Mouse (Mus musculus): ENCODE results near the gene Hist1h3c. TPM values are rescaled to one million over a fixed set of nuclear protein-coding genes. Genes with fewer than 3 reads are reported as not detected.
A peak's percentile ranks its signal among the peaks of the same experiment; 100 is the strongest.

Hist1h3c gene
- total RNA-seq, 2 experiments from 2014 or later, result 86.2 to 86.5 TPM

GRCm38 (mm10) chr13:23757211-23757773 is 11.9 kb upstream of the Hist1h3c start:
- no peak for DNase-seq

- peak; percentile 51 for DNase-seq
These were observed 11.4 kb upstream of the Hist1h3c start, which contains the start of gene Hist1h4b for GRCm38 (mm10) chr13:23756790-23757189. Gene Hist1h4b (plus strand): TSS chr13:23757013.

GRCm38 (mm10) chr13:23755000-23755399 is 9.6 kb upstream of the Hist1h3c start:
- no peak for DNase-seq

GRCm38 (mm10) chr13:23753314-23754078 is 8.1 kb upstream of the Hist1h3c start:
- DNase-seq, result no peak

GRCm38 (mm10) chr13:23752742-23753172 is 7.4 kb upstream of the Hist1h3c start:
- no peak for DNase-seq

- DNase-seq, result peak; percentile 82
These were observed 6.8 kb upstream of the Hist1h3c start, which contains the start of gene Hist1h3b for GRCm38 (mm10) chr13:23752067-23752741. Gene Hist1h3b (plus strand): TSS chr13:23752267.

GRCm38 (mm10) chr13:23751478-23751956 is 6.1 kb upstream of the Hist1h3c start:
- DNase-seq, result no peak

- peak; percentile 39 for DNase-seq
These were observed 5.6 kb upstream of the Hist1h3c start, which contains the start of gene Hist1h2ab for GRCm38 (mm10) chr13:23750839-23751477. Gene Hist1h2ab (plus strand): TSS chr13:23751126.

GRCm38 (mm10) chr13:23749563-23750121 is 4.2 kb upstream of the Hist1h3c start:
- DNase-seq, result no peak

GRCm38 (mm10) chr13:23747892-23748288 is 2.5 kb upstream of the Hist1h3c start:
- no peak for DNase-seq

GRCm38 (mm10) chr13:23747081-23747891 is 1.9 kb upstream of the Hist1h3c start:
- no peak for DNase-seq

GRCm38 (mm10) chr13:23746201-23747080 is 1.0 kb upstream of the Hist1h3c start, which contains the start of gene Hist1h2bb:
Gene Hist1h2bb (plus strand): TSS chr13:23746734.
- peak; percentile 61 for DNase-seq

GRCm38 (mm10) chr13:23744421-23745380 is 701 bp downstream of the Hist1h3c start:
- no peak for DNase-seq

- no peak for DNase-seq
These were observed 1.4 kb downstream of the Hist1h3c start for GRCm38 (mm10) chr13:23743963-23744362.

GRCm38 (mm10) chr13:23743215-23743614 is 2.2 kb downstream of the Hist1h3c start:
- DNase-seq, result no peak

- no peak for DNase-seq
These were observed 3.4 kb downstream of the Hist1h3c start for GRCm38 (mm10) chr13:23742007-23742406.

GRCm38 (mm10) chr13:23740910-23741309 is 4.5 kb downstream of the Hist1h3c start:
- no peak for DNase-seq

GRCm38 (mm10) chr13:23740256-23740840 is 5.1 kb downstream of the Hist1h3c start:
- no peak for DNase-seq

All from gastrocnemius, postnatal 10 days (tissue).